Mouse (Mus musculus) left cerebral cortex, adult 8-10 months (tissue): ENCODE results near the gene Hist1h4f. TPM values are rescaled to one million over a fixed set of nuclear protein-coding genes. Genes with fewer than 3 reads are reported as not detected.

Source experiments
- DNase-seq, 2 experiments: peaks; one replicate each; pipeline ENCODE4 v3.0.0; 2022; ENCODE audit warnings: low spot score in 2 of 2
- microRNA-seq, 2 experiments: library from miRNA; unstranded; fragments of <30 nt; microRNA quantifications; one replicate each; pipeline ENCODE4 v1.2.0; 2022
- total RNA-seq, 4 experiments: library from RNA; stranded (reverse); gene quantifications; 2 replicates each; pipeline ENCODE4 v1.2.4; 2022

The Hist1h4f gene
- total RNA-seq, 4 experiments from 2014 or later, result 153 to 191 (median 171) TPM

DNA sequence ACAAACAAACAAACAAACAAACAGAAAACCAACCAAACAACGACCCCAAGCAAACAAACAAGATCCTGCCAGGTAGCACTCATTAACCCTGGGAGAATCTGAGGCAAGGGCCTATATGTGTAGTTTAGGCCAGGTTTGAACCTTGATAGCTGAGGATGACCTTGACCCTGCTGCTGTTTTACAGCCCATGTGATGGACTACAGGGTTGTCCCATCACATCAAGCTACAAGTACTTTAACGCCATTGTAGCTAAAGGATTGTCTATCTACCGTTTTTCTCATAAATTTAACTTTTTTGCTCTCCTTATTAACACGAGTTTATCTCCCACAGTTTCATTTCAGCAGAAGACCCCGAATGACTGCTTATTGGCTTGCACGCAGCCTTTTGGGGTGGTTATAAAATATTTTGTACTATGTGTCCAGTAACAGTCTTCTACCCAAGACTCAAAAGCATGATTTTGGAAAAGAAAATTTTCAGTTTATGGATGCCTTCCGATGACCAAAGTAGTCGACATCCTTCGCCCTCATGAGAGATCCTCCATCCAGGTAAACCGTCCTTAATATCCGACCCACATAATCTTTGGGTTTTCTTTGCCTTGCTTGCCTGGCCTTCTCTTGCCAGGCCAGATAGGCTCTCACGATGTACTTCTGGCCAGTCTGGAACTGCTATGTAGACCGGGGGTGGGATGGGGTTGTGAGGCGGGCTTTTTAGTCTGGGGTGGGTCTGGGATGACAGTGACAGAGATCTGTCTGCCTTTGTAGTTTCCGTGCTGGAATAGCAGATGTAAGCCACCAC is 35.4 kb downstream of the Hist1h4f start:
- DNase-seq, result no peak

DNA sequence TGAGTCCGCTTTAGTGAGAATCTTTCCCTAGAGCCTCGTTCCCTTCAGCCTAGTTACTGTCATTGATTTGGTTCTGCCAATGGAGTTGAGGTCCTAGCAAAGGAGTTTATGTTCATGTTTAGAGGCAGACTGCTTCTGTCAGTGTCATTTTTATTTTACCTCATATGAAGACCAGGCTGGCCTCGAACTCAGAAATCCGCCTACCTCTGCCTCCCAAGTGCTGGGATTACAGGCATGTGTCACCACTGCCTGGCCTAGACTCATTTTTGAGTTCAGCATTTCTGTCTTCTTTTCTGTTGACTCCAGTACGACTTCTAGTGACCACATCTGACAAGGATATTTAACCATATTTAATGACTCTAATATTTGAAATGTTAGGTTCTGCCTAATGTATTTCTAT is 36.2 kb downstream of the Hist1h4f start:
- DNase-seq, result no peak

DNA sequence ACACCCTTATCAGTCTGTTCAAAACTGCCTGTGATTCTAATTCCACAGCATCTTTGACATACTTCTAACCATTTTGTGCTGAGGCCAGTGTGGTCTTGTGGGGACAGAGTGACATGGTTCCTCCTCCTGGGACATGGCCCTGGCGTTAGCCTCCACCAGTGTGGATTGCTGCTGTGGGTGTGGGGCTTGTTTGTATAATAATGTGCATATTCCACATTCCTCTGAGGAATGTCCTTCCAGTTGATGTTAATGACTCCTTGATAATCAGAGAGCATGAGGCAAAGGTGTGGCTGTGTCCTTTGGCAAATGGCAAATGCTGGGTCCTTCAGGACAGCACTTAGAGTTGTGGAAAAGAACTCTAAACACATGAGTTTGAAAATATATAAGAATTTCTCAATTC is 37.9 kb downstream of the Hist1h4f start:
- no peak for DNase-seq

DNA sequence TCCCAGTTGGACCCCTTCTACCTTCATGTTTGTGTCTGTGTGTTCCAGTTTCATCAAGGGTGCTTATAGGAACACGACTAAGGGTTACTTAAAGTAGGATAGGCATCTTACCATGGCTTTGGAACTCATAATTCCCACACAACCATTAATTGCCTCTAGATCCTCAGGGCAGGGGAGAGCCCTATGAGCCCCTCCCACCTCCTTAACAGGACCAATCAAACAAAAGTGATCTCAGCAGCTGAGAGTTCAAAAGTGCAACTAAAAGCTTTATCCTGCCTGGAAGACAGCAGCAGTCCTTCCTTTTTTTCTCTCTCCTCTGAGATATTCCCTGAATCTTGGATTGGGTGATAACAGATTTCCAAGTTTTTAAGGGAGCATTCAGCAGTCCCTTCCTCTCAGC is 41.3 kb downstream of the Hist1h4f start:
- DNase-seq, result no peak

DNA sequence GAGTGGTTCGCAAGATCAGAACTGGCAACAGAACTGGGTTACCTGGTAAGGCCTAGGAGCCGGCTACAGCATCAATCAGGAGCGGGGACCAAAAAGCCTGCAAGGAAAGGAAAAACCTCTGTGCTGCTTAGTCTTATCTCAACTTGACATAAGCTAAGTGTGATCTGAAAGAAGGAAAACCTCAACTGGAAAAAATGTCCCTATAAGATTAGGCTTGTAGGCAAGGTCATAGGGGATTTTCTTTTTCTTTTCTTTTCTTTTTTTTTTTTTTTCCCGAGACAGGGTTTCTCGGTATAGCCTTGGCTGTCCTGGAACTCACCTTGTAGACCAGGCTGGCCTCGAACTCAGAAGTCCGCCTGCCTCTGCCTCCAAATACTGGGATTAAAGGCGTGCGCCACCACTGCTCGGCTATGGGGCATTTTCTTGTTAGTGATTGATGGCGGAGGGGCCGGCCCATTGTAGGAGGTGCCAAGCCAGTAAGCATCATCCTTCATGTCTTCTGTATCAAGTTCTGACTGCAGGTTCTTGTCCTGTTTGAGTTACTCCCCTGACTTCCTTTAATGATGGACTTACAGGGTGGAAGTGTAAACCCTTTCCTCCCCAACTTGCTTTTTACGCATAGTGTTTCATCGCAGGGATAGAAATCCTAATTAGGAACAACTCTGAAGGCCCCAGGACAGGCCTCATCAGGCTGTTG is 44.5 kb downstream of the Hist1h4f start:
- DNase-seq, result no peak

DNA sequence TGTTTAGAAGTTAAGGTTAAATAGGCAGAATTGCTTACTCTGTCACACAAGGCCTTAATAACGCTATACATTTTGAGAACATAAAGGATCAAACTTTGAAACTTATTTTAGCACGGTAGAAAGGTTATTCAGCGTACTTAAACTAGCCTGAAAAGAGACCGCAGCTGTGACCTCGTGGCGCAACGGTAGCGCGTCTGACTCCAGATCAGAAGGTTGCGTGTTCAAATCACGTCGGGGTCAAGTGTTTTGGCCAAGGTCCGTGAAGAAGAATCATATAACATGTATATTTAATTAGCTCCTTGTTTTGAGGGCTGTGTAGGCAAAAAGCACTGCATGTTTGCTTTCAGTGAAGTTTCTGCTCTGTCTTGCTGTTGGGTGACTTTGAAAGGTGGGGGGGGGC is 45.1 kb downstream of the Hist1h4f start:
- DNase-seq, result no peak

DNA sequence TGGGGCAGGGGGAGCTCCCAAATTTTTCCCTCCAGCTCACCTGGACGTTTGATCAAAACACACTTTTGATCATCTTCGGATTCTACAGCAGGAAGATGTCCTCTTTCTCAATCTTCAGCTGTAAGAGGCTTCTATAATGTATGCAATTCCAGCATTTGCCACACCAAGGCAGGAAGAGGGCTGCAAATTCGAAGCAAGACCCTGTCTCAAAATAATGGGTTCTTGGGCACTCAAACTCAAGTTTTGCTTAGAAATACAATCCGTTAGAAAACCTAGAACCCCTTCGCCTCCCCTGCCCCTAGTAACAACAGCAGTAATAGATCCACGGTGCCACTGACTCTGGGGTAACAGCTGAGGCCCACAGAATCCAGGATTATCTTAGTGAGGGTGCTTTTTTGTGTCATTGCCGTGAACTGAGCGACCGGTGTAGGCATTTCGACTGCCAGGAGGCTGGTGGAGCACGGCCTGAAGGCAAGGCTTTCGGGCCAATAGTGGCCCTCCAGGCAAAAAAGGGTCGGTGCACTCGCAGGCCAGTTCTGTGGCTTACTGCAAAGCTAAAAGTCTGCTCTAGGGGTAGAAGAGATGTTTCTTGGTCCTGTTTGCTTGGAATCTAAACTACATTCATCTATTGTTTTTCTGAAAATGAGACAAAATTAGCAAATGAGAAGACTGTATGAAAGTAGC is 45.6 kb downstream of the Hist1h4f start:
- DNase-seq, result no peak

DNA sequence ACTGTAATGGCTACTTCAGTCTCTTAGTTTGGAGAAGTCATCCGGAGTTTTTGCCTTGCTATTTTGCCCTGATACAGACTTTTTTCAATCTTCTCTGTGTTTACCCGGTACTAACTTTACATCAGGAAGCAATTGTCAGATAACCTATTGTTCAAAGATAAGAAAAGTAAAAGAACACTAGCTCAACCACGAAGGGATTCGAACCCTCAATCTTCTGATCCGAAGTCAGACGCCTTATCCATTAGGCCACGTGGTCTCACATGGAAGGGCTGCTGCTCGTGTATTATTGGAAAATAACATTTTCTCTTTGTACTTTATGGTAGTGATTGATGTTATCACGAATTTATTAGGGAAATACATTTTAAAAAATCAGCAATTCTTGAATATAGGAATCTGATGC is 47.7 kb downstream of the Hist1h4f start:
- DNase-seq, result peak in 1 of 2 experiments; percentile 43

DNA sequence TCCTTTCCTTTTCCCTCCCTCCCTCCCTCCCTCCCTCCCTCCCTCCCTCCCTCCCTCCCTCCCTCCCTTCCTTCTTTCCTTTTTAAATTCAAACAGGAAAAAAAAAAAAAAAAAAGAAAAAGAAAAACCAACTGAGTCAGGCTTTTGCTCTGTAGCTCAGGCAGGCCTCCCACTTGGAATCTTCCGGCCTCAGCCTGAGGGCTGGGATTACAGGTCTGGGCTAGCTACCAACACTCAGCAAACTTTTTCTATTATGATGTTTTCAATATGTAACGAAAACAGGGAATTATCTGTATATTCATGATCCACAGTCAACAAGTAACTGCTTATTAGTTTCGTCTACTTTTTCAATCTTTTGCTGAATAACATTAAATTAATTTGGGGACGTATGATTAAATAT is 48.5 kb downstream of the Hist1h4f start:
- no peak for DNase-seq

DNA sequence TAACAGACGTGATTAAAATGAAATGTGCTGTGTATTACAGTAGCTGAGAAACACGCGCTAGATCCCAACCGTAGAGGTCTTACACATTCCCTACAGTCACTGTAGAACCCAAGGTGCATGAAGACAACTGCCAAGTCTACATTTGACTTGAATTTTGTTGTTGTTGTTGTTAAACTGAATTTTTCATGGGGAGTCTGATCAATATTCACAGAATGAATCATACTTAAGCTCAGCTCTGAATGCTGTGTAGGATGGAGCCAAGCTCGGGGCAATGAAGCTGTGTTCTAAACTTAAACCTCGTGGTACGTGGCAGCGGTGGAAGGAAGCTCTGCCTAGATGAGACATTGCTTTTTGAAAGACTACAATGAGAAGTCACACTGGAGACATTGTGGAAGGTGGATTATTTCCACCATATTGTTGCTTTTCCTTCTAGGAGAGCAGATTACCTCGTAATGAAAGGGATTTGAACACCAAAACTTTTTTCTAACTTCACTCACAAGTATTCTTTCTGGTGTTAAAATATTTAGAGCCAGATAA is 49.3 kb downstream of the Hist1h4f start:
- no peak for DNase-seq

DNA sequence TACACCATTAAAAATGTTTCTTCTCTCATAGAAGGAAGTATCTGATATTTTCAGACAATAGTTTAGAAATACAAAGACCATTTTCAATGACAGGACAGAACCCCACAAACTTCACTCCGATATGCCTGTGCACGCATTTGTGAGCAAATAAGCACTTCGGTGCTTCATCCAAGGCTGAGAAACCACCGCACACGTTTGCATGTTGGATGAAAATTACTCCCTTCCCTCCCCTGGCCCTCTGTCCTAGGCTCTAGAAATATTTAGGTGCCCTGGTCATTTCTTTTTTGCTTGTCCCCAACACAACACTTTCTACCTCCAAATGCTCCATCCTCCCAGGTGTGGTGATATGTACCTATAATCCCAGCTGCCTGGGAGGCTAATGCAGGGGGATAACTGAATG is 49.9 kb downstream of the Hist1h4f start:
- no peak for DNase-seq

Small RNAs within 50 kb of the gene (microRNA-seq; reads per million reads assigned to microRNA genes)
- gene Gm44297 (0 reads per million in 2 experiments), gene Gm44359 (0 reads per million in 2 experiments), gene Gm44394 (0 reads per million in 2 experiments), gene n-TStga1 (0.21 to 0.22 reads per million in 2 experiments)

Other genes starting within 250 kb of the Hist1h4f start
- gene Zfp322a, start 182.4 kb downstream of the Hist1h4f start, total RNA-seq, result 10 to 100 TPM; 24.9 to 29.0 (median 26.7) TPM
- gene Abt1, start 127.8 kb downstream of the Hist1h4f start, total RNA-seq, result 1 to 10 TPM; 8.1 to 9.3 (median 8.6) TPM
- gene Btn1a1, start 85.7 kb downstream of the Hist1h4f start, total RNA-seq, result under 1 TPM in 2 of 4 experiments, not detected in 2; 0.09 to 0.13 TPM
- 1 to 10 TPM in 2 of 4 experiments, under 1 TPM in 2; 0.63 to 1.1 (median 0.99) TPM for gene Btn2a2, start 62.8 kb downstream of the Hist1h4f start, total RNA-seq
- gene Hist1h4h, start 20.6 kb downstream of the Hist1h4f start, total RNA-seq, result 100 to 1,000 TPM; 263 to 358 (median 294) TPM
- gene Hist1h2af, start 17.7 kb downstream of the Hist1h4f start, total RNA-seq, result 10 to 100 TPM in 1 of 4 experiments, 1 to 10 TPM in 2, not detected in 1; 1.7 to 10.6 (median 3.0) TPM
- 1 to 10 TPM; 3.7 to 6.0 (median 4.2) TPM for gene Hist1h3g, start 16.2 kb downstream of the Hist1h4f start, total RNA-seq
- 1 to 10 TPM in 2 of 4 experiments, under 1 TPM in 2; 0.84 to 1.6 (median 0.98) TPM for gene Hist1h2bh, start 8.3 kb downstream of the Hist1h4f start, total RNA-seq
- 10 to 100 TPM; 15.3 to 21.8 (median 16.6) TPM for gene Hist1h3f, start 7.6 kb downstream of the Hist1h4f start, total RNA-seq
- gene Hist1h1d, start 1.6 kb upstream of the Hist1h4f start, total RNA-seq, result 1 to 10 TPM; 3.4 to 4.2 (median 3.5) TPM
- 10 to 100 TPM; 43.6 to 61.8 (median 54.4) TPM for gene Hist1h3e, start 10.7 kb upstream of the Hist1h4f start, total RNA-seq
- 1 to 10 TPM; 3.0 to 5.2 (median 4.7) TPM for gene Hist1h2ae, start 19.6 kb upstream of the Hist1h4f start, total RNA-seq
- 10 to 100 TPM; 60.3 to 72.4 (median 70.0) TPM for gene Hist1h2bg, start 19.7 kb upstream of the Hist1h4f start, total RNA-seq
- gene Hist1h2bf, start 22.5 kb upstream of the Hist1h4f start, total RNA-seq, result 10 to 100 TPM; 23.0 to 26.4 (median 24.2) TPM
- 1 to 10 TPM; 1.3 to 6.6 (median 3.8) TPM for gene Hist1h2ad, start 22.7 kb upstream of the Hist1h4f start, total RNA-seq
- 10 to 100 TPM in 2 of 4 experiments, 1 to 10 TPM in 2; 8.9 to 11.8 (median 10.0) TPM for gene Hist1h3d, start 24.1 kb upstream of the Hist1h4f start, total RNA-seq
- gene Hist1h4d, start 29.9 kb upstream of the Hist1h4f start, total RNA-seq, result 100 to 1,000 TPM; 126 to 155 (median 139) TPM
- gene Hist1h2be, start 69.5 kb upstream of the Hist1h4f start, total RNA-seq, result 1 to 10 TPM; 5.5 to 9.6 (median 7.2) TPM
- 10 to 100 TPM; 61.9 to 65.4 (median 62.5) TPM for gene Hist1h1e, start 70.9 kb upstream of the Hist1h4f start, total RNA-seq
- gene Hist1h2ac, start 132.3 kb upstream of the Hist1h4f start, total RNA-seq, result 1 to 10 TPM; 1.4 to 2.3 (median 1.9) TPM
- 10 to 100 TPM; 26.9 to 40.2 (median 30.0) TPM for gene Hist1h2bc, start 132.6 kb upstream of the Hist1h4f start, total RNA-seq
- gene Hist1h1t, start 144.2 kb upstream of the Hist1h4f start, total RNA-seq, result under 1 TPM in 1 of 4 experiments, not detected in 3; 0.41 TPM
- 100 to 1,000 TPM in 2 of 4 experiments, 10 to 100 TPM in 2; 87.8 to 116 (median 99.2) TPM for gene Hist1h4c, start 146.8 kb upstream of the Hist1h4f start, total RNA-seq
- 1 to 10 TPM; 3.4 to 7.7 (median 4.6) TPM for gene Hfe, start 159.2 kb upstream of the Hist1h4f start, total RNA-seq
- gene Hist1h1c, start 187.2 kb upstream of the Hist1h4f start, total RNA-seq, result 10 to 100 TPM; 69.7 to 80.4 (median 72.8) TPM
- 1 to 10 TPM; 1.1 to 3.3 (median 2.8) TPM for gene Hist1h3c, start 194.0 kb upstream of the Hist1h4f start, total RNA-seq
- 10 to 100 TPM; 12.3 to 18.8 (median 16.3) TPM for gene Hist1h2bb, start 195.1 kb upstream of the Hist1h4f start, total RNA-seq
- 10 to 100 TPM; 18.4 to 30.4 (median 21.0) TPM for gene Hist1h2ab, start 199.5 kb upstream of the Hist1h4f start, total RNA-seq
- 10 to 100 TPM in 1 of 4 experiments, 1 to 10 TPM in 3; 5.3 to 12.2 (median 8.1) TPM for gene Hist1h3b, start 200.6 kb upstream of the Hist1h4f start, total RNA-seq
- 10 to 100 TPM; 53.3 to 70.8 (median 63.3) TPM for gene Hist1h4b, start 205.4 kb upstream of the Hist1h4f start, total RNA-seq
- 10 to 100 TPM; 43.4 to 63.5 (median 58.0) TPM for gene Hist1h4a, start 209.6 kb upstream of the Hist1h4f start, total RNA-seq
- 10 to 100 TPM; 33.9 to 55.0 (median 40.9) TPM for gene Hist1h3a, start 210.7 kb upstream of the Hist1h4f start, total RNA-seq
- 10 to 100 TPM; 29.7 to 32.8 (median 30.7) TPM for gene Hist1h1a, start 212.0 kb upstream of the Hist1h4f start, total RNA-seq
- gene Trim38, start 218.3 kb upstream of the Hist1h4f start, total RNA-seq, result not detected